Mouse (Mus musculus) limb, embryonic 12.5 days (tissue): Measurements from ENCODE around the gene Gm20458. TPM values are rescaled to one million over a fixed set of nuclear protein-coding genes. Genes with fewer than 3 reads are reported as not detected.
A peak's percentile ranks its signal among the peaks of the same experiment; 100 is the strongest.

Experiments
- ATAC-seq: fragments of 200-750 bp; cut with Nextera tagmentation; 2 replicates; pipeline ENCODE4 v1.8.0; 2017; ENCODE audit warnings: low read depth, moderate TSS enrichment; ENCODE audit not compliant: insufficient number of reproducible peaks, insufficient read depth, low FRiP score, low TSS enrichment
- H3K27ac ChIP-seq: fragments of 300-500 bp; sonication (generic); 2 replicates; pipeline ENCODE4 v1.5.1; 2016; ENCODE audit warnings: mild to moderate bottlenecking, moderate library complexity
- H3K27me3 ChIP-seq: fragments of 300-500 bp; sonication (generic); 2 replicates; pipeline ENCODE4 v1.6.1; 2016; ENCODE audit warnings: mild to moderate bottlenecking, moderate library complexity
- H3K36me3 ChIP-seq: fragments of 300-500 bp; sonication (generic); 2 replicates; pipeline ENCODE4 v1.6.1; 2016; ENCODE audit warnings: mild to moderate bottlenecking, moderate library complexity
- H3K4me1 ChIP-seq: fragments of 300-500 bp; sonication (generic); replicated peaks from 2 replicates; pipeline ENCODE4 v1.6.1; 2016
- H3K4me2 ChIP-seq: fragments of 300-500 bp; sonication (generic); 2 replicates; pipeline ENCODE4 v1.6.1; 2016; ENCODE audit warnings: mild to moderate bottlenecking, moderate library complexity
- H3K4me3 ChIP-seq: fragments of 300-500 bp; sonication (generic); replicated peaks from 2 replicates; pipeline ENCODE4 v1.5.1; 2016; ENCODE audit warnings: mild to moderate bottlenecking
- H3K9ac ChIP-seq: fragments of 300-500 bp; sonication (generic); replicated peaks from 2 replicates; pipeline ENCODE4 v1.6.1; 2016; ENCODE audit warnings: mild to moderate bottlenecking, moderate library complexity
- H3K9me3 ChIP-seq: fragments of 300-500 bp; sonication (generic); 2 replicates; pipeline ENCODE4 v1.6.1; 2016; ENCODE audit warnings: mild to moderate bottlenecking, moderate library complexity
- WGBS: fragments of 180-500 bp; shearing (Covaris S2); methylation state at CpG from one replicate; pipeline ENCODE4 v1.1.7; 2016; 5-methylcytosine and 5-hydroxymethylcytosine counted together
- polyA plus RNA-seq: library from polyadenylated mRNA; unstranded; fragments of >200 nt; fragmentation: Nextera tagmentation; extraction: Ambion mirVana; gene quantifications from 2 replicates; pipeline ENCODE4 v1.2.1, GENCODE M21; 2016

Gene Gm20458
- polyA plus RNA-seq, 1 experiment from 2014 or later, result 2.3 TPM

DNA sequence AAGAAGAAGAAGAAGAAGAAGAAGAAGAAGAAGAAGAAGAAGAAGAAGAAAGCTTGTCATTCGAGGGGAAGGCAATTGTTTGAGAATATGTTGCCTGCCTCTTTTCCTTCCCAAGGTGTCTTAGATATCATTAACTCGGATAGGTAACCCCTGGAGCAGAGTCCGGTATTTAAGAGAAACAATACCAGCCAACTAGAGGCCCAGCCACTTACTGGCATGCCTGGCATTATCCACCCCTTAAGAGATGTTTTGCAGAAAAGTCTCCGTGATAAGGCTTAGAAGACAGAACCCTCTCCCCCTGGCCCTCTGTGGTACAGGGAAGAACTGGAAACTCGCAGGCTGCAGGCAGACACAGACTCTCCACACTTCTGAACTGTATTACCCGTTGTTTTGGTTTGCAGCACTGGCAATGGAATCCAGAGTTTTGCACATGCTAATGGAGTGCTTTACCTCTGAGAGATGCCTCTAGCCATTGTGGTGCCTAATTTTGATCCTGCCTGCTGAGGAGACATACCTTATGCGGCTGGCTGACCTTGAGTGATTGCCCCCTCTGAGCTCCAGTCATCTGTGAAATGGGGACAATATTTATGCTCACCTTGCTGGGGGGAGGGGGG lies 6.8 kb upstream of the Gm20458 start:
- Histone ChIP-seq H3K27ac (no peak overlapping the region), H3K9me3 (no peaks in the 10 kb centered on the region), H3K4me3 (no peak overlapping the region), H3K9ac (no peak overlapping the region), H3K4me2 (no peak overlapping the region), H3K4me1 (peaks cover 31% of the 10 kb centered on the region), H3K27me3 (no peaks in the 10 kb centered on the region), H3K36me3 (no peaks in the 10 kb centered on the region)
- no peak for ATAC-seq
- WGBS, result 67% methylated on average over 7 of the region's 7 CpGs

- ATAC-seq, result no peak
- no peaks in the 10 kb centered on the region for H3K27me3 ChIP-seq
- WGBS, result 78% methylated on average over 10 of the region's 10 CpGs
- peaks cover 31% of the 10 kb centered on the region for H3K4me1 ChIP-seq
- H3K9me3 ChIP-seq, result no peaks in the 10 kb centered on the region
- H3K4me2 ChIP-seq, result no peak overlapping the region
- H3K27ac ChIP-seq, result no peak overlapping the region
- no peaks in the 10 kb centered on the region for H3K36me3 ChIP-seq
- H3K9ac ChIP-seq, result no peak overlapping the region
- no peak overlapping the region for H3K4me3 ChIP-seq
Measured at GRCm38 (mm10) chr2:164454846-164455245, 5.9 kb upstream of the Gm20458 start.

- H3K4me3 ChIP-seq, result no peak overlapping the region
- no peak for ATAC-seq
- no peak overlapping the region for H3K4me2 ChIP-seq
- no peak overlapping the region for H3K27ac ChIP-seq
- H3K9me3 ChIP-seq, result no peaks in the 10 kb centered on the region
- H3K4me1 ChIP-seq, result peaks cover 31% of the 10 kb centered on the region
- H3K9ac ChIP-seq, result no peak overlapping the region
- H3K36me3 ChIP-seq, result no peaks in the 10 kb centered on the region
- H3K27me3 ChIP-seq, result no peaks in the 10 kb centered on the region
- 79% methylated on average over 6 of the region's 6 CpGs for WGBS
Measured at GRCm38 (mm10) chr2:164455421-164456190, 5.2 kb upstream of the Gm20458 start.

DNA sequence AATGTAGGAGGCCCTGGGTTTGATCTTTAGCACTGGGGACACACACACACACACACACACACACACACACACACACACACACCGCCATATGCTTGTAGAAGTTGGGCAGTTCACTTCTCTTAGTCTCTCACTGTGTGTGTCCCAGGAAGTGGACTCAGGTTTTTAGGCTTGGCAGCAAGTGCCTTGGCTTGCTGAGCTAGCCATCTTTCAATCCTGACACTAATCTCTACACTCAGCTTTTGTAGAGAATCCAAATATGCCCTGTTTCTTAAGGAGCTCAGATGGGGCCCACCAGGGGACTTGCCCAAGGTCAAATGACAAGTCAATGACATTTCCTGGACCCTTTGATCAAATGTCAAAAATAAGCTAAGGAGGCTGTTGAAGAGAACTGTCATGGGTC lies 4.4 kb upstream of the Gm20458 start:
- H3K36me3 ChIP-seq, result no peaks in the 10 kb centered on the region

DNA sequence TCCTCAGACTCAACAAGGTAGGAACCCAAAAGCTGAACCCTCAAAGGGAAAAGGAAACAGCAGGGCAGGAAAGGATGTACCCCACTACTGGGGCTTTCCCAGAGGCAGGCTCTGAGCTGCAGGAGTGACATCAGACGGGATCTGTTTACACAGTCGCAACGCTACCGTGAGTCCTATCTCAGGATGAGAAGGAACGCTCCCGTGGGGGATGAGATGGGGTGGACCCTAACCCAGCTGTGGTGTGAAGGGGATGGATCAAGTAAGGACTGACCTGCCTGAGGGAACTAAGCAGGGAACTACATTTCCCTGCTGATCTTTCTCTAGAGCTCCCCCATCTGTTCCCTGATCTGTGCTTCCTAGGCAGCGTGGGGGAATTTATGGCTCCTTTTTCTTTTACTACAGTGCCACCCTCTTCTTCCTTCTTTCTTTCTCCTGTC lies 3.9 kb upstream of the Gm20458 start, which contains the start of gene Sys1:
Gene Sys1 (plus strand): TSS at position 101 of the 437 bp plus-strand sequence.
- no peaks in the 10 kb centered on the region for H3K9me3 ChIP-seq
- H3K27ac ChIP-seq, result peak within 1 kb of the TSS; percentile 37; the same call in 1 of the 2 replicates
- 4% methylated on average over 7 of the region's 7 CpGs for WGBS
- no peaks in the 10 kb centered on the region for H3K36me3 ChIP-seq
- no peak for ATAC-seq
- 0 out of 2 replicates have a peak within 1 kb of the TSS, but pooled peaks have one; percentile 12 for H3K4me3 ChIP-seq
- peaks cover 27% of the 10 kb centered on the region for H3K4me1 ChIP-seq
- H3K4me2 ChIP-seq, result peak within 1 kb of the TSS; percentile 41
- H3K27me3 ChIP-seq, result no peaks in the 10 kb centered on the region
- no peak within 1 kb of the TSS for H3K9ac ChIP-seq

More for the DNA sequence above, 4.4 kb upstream of the Gm20458 start:
- Histone ChIP-seq H3K27me3 (no peaks in the 10 kb centered on the region), H3K27ac (0 out of 2 replicates have a peak overlapping the region, but pooled peaks have one; percentile 19), H3K4me3 (no peak overlapping the region), H3K9me3 (no peaks in the 10 kb centered on the region), H3K9ac (no peak overlapping the region), H3K4me2 (peak overlapping the region; percentile 41; the same call in 1 of the 2 replicates), H3K4me1 (peaks cover 28% of the 10 kb centered on the region)
- no peak for ATAC-seq
- 83% methylated on average over 1 of the region's 1 CpGs for WGBS

- Histone ChIP-seq H3K4me2 (no peak overlapping the region), H3K9me3 (no peaks in the 10 kb centered on the region), H3K4me1 (peaks cover 20% of the 10 kb centered on the region), H3K27me3 (no peaks in the 10 kb centered on the region), H3K9ac (no peak overlapping the region), H3K36me3 (no peaks in the 10 kb centered on the region; the same call in 1 of the 2 replicates), H3K27ac (peak overlapping the region; percentile 37; the same call in 1 of the 2 replicates), H3K4me3 (no peak overlapping the region)
- no peak for ATAC-seq
- WGBS, result 73% methylated on average over 7 of the region's 7 CpGs
Measured at GRCm38 (mm10) chr2:164457942-164458341, 2.8 kb upstream of the Gm20458 start.

GRCm38 (mm10) chr2:164458535-164458934 lies 2.2 kb upstream of the Gm20458 start:
- H3K9me3 ChIP-seq, result no peaks in the 10 kb centered on the region
- no peak overlapping the region for H3K4me2 ChIP-seq
- no peak for ATAC-seq
- no peaks in the 10 kb centered on the region for H3K27me3 ChIP-seq
- no peak overlapping the region for H3K9ac ChIP-seq
- 88% methylated on average over 8 of the region's 8 CpGs for WGBS
- H3K4me1 ChIP-seq, result peaks cover 17% of the 10 kb centered on the region
- no peak overlapping the region for H3K4me3 ChIP-seq
- no peak overlapping the region for H3K27ac ChIP-seq
- H3K36me3 ChIP-seq, result peaks cover 5% of the 10 kb centered on the region; the same call in 1 of the 2 replicates

GRCm38 (mm10) chr2:164465161-164465560 lies 4.4 kb downstream of the Gm20458 start:
- Histone ChIP-seq H3K9ac (no peak overlapping the region; the same call in 1 of the 2 replicates), H3K27me3 (no peaks in the 10 kb centered on the region), H3K9me3 (no peaks in the 10 kb centered on the region), H3K4me2 (no peak overlapping the region), H3K4me1 (peaks cover 7% of the 10 kb centered on the region), H3K27ac (no peak overlapping the region), H3K36me3 (peaks cover 33% of the 10 kb centered on the region), H3K4me3 (no peak overlapping the region)
- no peak for ATAC-seq

- Histone ChIP-seq H3K4me2 (no peak overlapping the region), H3K9ac (no peak overlapping the region), H3K9me3 (no peaks in the 10 kb centered on the region), H3K27ac (no peak overlapping the region), H3K27me3 (no peaks in the 10 kb centered on the region), H3K4me1 (peaks cover 4% of the 10 kb centered on the region), H3K36me3 (peaks cover 33% of the 10 kb centered on the region), H3K4me3 (no peak overlapping the region)
- ATAC-seq, result no peak
- 81% methylated on average over 5 of the region's 5 CpGs for WGBS
Measured at GRCm38 (mm10) chr2:164466787-164467186, 6.0 kb downstream of the Gm20458 start.

GRCm38 (mm10) chr2:164470254-164470653 lies 9.5 kb downstream of the Gm20458 start:
- no peaks in the 10 kb centered on the region for H3K9me3 ChIP-seq
- no peak overlapping the region for H3K9ac ChIP-seq
- no peak overlapping the region for H3K27ac ChIP-seq
- H3K4me3 ChIP-seq, result no peak overlapping the region
- H3K4me1 ChIP-seq, result no peaks in the 10 kb centered on the region
- no peak for ATAC-seq
- H3K36me3 ChIP-seq, result peaks cover 19% of the 10 kb centered on the region
- WGBS, result 33% methylated on average over 10 of the region's 10 CpGs
- no peaks in the 10 kb centered on the region for H3K27me3 ChIP-seq
- no peak overlapping the region for H3K4me2 ChIP-seq

DNA sequence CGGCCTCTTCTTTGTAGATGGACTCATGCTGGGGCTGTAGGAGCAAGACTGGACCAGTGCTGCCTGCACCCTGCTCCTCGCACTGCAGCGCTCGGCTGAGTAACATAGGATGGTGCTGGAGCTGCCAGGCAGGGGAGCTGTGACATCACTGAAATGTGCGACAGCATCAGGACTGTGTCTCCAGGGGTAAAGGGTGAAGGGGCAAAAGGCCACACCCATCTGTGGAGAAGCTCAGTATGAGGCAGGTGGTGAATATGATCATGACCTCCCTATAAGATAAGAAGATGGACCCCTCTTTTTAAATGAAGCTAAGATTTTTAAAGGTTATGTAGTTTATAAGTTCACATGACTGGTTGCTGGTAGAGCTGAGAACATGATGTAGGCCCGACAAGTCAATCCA lies 12.9 kb downstream of the Gm20458 start, which contains the start of gene Trp53tg5:
Gene Trp53tg5 (minus strand): TSS at position 101 of the 400 bp plus-strand sequence.
- WGBS, result 86% methylated on average over 6 of the region's 6 CpGs
- no peaks in the 10 kb centered on the region for H3K27me3 ChIP-seq
- H3K4me1 ChIP-seq, result no peaks in the 10 kb centered on the region
- H3K36me3 ChIP-seq, result peaks cover 9% of the 10 kb centered on the region; the same call in 1 of the 2 replicates
- no peak within 1 kb of the TSS for H3K27ac ChIP-seq
- no peak within 1 kb of the TSS for H3K4me3 ChIP-seq
- no peak within 1 kb of the TSS for H3K4me2 ChIP-seq
- no peak within 1 kb of the TSS for H3K9ac ChIP-seq
- no peak for ATAC-seq
- no peaks in the 10 kb centered on the region for H3K9me3 ChIP-seq
